Mouse (Mus musculus) thymus, postnatal 25 days (tissue): ENCODE measurements at regions not wholly inside any gene's neighbourhood (a gene's known extent, or its start where the extent isn't known, plus 50 kb on each side); places are given as distances from the start of the nearest gene placed in this dataset.
"Not testable (repeated sequence)": the region's sequence is repeated elsewhere in the genome, so short reads cannot be mapped to it uniquely, and the experiment has no call there.

Experiments
- DNase-seq: peaks from one replicate; pipeline ENCODE4 v3.0.0; 2022

GRCm38 (mm10) chr1:136680173-136680572, 55.5 kb downstream of the Zfp281 start:
- DNase-seq = no peak

GRCm38 (mm10) chr1:136682311-136682710, 57.6 kb downstream of the Zfp281 start:
- not testable (repeated sequence) for DNase-seq

GRCm38 (mm10) chr1:136683061-136683531, 58.4 kb downstream of the Zfp281 start:
- DNase-seq = peak; percentile 64

- no peak for DNase-seq
Observed at GRCm38 (mm10) chr1:136683561-136684131, 58.9 kb downstream of the Zfp281 start.

GRCm38 (mm10) chr1:136684481-136684880, 59.8 kb downstream of the Zfp281 start:
- no peak for DNase-seq

GRCm38 (mm10) chr1:136685191-136686060, 60.7 kb downstream of the Zfp281 start:
- peak; percentile 60 for DNase-seq

- DNase-seq = no peak
Observed at GRCm38 (mm10) chr1:136686467-136686866, 61.8 kb downstream of the Zfp281 start.

GRCm38 (mm10) chr1:136690068-136690467, 65.4 kb downstream of the Zfp281 start:
- no peak for DNase-seq

- DNase-seq = no peak
Observed at GRCm38 (mm10) chr1:136693421-136693820, 68.7 kb downstream of the Zfp281 start.

GRCm38 (mm10) chr1:136694983-136695382, 70.3 kb downstream of the Zfp281 start:
- DNase-seq = peak; percentile 68

GRCm38 (mm10) chr1:136696077-136696641, 71.5 kb downstream of the Zfp281 start:
- no peak for DNase-seq

GRCm38 (mm10) chr1:136698454-136699152, 73.9 kb downstream of the Zfp281 start:
- no peak for DNase-seq

- DNase-seq = peak; percentile 22
Observed at GRCm38 (mm10) chr1:136699153-136699524, 74.4 kb downstream of the Zfp281 start.

- DNase-seq = no peak
Observed at GRCm38 (mm10) chr1:136699571-136699970, 74.9 kb downstream of the Zfp281 start.

GRCm38 (mm10) chr1:136704139-136704538, 79.4 kb downstream of the Zfp281 start:
- no peak for DNase-seq

- DNase-seq = no peak
Observed at GRCm38 (mm10) chr1:136706509-136706908, 81.8 kb downstream of the Zfp281 start.

GRCm38 (mm10) chr1:136707394-136707793, 82.7 kb downstream of the Zfp281 start:
- peak; percentile 61 for DNase-seq

- DNase-seq = no peak
Observed at GRCm38 (mm10) chr1:136707866-136708265, 83.2 kb downstream of the Zfp281 start.

GRCm38 (mm10) chr1:136710196-136710595, 85.5 kb downstream of the Zfp281 start:
- no peak for DNase-seq

GRCm38 (mm10) chr1:136711243-136711642, 86.5 kb downstream of the Zfp281 start:
- DNase-seq = no peak

GRCm38 (mm10) chr1:136714077-136714476, 89.4 kb downstream of the Zfp281 start:
- no peak for DNase-seq

GRCm38 (mm10) chr1:136714987-136715386, 90.3 kb downstream of the Zfp281 start:
- DNase-seq = no peak

- DNase-seq = peak; percentile 26
Observed at GRCm38 (mm10) chr1:136717830-136718517, 93.3 kb downstream of the Zfp281 start.
